Mouse (Mus musculus) ovary, adult 18-20 months (tissue): ENCODE data around the gene Smg5.

Source experiments
- DNase-seq: peaks from one replicate; pipeline ENCODE4 v3.0.0; 2022; ENCODE audit warnings: low spot score, mixed read lengths

Smg5 gene

GRCm38 (mm10) chr3:88395288-88395687, 59.2 kb downstream of the Smg5 start:
- DNase-seq, result no peak

- no peak for DNase-seq
These were observed 59.7 kb downstream of the Smg5 start for GRCm38 (mm10) chr3:88395742-88396141.

DNA sequence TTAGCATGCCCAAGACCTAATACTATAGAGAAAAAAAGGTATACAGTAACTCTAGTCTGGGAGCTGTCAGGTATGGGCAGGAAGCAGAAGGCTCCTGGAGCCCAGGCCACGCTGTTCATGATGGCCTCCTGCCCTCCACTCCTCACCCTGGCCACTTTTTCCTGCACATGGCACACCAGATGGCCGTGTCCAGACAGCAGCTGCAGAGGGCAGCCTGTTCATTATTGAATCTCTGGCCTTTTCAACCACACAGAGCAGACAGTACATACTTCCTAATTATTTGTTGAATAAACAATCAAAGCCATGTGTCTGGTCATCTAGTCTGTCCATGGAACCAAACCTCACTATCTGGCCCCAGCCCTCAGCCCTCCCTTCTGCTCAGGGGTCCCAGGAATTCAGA, 62.6 kb downstream of the Smg5 start:
- DNase-seq, result no peak

DNA sequence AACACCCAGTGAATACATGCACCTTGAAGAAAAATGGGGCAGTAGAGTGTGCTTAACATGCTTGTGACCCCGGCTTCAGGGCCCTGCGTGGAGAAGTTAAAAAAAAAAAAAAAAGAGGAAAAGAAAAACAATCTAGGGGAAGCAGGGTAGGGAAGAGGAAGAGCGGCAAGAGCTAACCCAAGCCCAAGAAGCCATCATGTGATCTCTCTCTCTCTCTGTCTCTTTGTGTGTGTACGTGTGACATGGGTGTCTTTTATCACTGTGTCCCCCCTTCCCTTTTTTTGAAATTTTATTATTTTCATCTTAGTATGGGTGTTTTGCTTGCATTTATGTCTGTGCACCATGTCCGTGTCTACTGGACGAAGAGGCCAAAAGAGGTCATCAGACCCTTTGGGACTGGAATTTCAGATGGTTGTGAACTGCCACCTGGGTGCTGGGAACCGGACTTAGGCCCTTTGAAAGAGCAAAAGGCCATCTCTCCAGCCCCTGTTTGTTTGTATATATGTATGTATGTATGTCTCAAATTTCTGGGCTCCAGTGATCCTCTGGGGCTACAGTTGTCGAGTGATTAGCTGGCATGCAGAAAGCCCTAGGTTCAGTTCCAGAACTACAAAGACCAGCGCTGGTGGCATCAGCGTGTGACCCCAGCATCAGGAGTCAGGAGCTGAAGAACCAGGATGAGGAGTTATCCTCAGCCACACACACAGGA, 67.6 kb downstream of the Smg5 start:
- DNase-seq, result no peak

DNA sequence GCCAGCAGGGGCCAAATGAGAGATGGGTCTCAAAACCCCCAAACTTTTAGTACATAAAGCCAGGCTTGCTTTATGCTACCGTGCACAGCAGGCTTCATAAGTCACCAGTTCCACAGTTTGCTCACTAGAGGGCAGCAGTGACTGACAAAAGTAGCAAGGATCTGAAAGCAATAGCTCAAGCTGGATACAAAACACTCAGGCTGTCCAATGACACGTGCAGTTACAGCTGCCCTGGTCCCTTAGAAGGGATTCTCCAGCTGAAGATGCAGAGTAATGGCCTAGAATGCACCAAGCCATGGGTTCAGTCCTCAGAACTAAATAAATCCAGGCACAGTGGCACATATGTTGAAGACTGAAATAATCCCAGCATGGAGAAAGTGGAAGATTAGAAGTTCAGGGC, 71.0 kb downstream of the Smg5 start:
- peak; percentile 47 for DNase-seq

- DNase-seq, result no peak
These were observed 71.5 kb downstream of the Smg5 start for GRCm38 (mm10) chr3:88407529-88407928.

GRCm38 (mm10) chr3:88408953-88409352, 72.9 kb downstream of the Smg5 start:
- no peak for DNase-seq

DNA sequence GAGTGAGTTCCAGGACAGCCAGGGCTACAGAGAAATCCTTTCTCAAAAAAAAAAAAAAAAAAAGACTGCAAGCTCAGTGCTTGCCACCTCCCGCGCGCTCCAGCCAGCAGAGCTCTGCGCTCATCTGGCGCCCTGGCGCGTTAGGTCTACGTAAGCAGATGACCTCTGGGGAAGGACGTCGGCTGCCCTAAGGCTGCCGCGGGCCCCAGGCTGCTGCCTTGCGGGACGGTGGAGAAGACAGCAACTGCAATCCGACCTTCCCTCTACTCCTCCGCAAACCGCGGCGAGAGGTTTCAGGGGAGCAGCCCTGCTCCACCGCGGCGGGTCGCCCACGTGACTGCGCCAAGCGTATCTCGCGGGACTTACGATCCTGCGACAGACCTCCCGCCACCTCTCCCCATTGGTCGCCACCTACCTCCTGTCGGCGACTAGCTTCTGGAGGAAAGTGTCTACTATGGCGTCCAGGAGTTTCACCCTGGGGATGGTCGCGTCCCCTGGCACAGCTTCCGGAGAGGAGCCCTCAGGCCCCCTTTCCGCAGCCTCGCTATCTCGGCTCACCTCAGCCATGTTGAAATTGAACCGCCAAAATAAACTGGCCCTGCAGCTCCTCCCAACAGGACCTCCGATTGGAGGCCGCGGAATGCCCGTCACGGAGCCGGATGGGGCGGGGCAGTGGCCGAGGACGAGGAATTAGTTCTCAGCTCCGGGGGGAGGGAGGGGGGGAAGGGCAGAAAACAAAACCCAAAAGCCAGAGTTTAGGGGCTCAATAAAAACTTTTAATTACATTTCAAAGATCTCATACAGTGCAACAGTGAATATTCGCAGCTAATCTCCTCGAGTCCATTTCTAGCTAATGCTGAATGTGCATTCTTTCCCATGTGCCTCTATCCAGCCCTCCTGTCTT, 73.9 kb downstream of the Smg5 start, which contains the start of gene Pmf1:
TSS of gene Pmf1 (minus strand) at position 591 of the 904 bp plus-strand sequence.
- peak; percentile 90 for DNase-seq

GRCm38 (mm10) chr3:88410645-88411031, 74.6 kb downstream of the Smg5 start:
- DNase-seq, result no peak

DNA sequence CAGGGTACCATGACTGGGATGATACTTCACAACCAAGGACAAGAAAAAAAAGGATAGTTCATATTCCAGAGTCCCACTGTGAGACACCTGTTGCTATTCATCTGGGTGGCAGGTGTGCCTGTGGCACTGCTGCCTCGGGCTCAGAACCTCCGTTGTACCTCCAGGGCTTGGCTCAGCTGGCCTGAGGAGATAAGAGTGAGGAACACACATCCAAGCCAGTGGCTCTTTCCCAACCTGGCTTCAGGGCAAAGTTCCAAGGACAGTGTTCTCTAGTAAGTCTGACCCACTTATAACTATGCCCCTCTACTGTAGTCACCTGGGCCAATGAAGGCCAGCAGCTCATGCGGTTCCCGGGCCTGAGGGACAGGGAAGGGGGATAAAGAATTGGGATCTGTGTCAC, 75.6 kb downstream of the Smg5 start:
- DNase-seq, result no peak
